Mouse (Mus musculus) kidney, postnatal 36 days (tissue): ENCODE results near the gene Zkscan2.
A peak's percentile ranks its signal among the peaks of the same experiment; 100 is the strongest.

Source experiments
- DNase-seq, 2 experiments: peaks; one replicate each; pipeline ENCODE4 v3.0.0; 2021 to 2022; ENCODE audit warnings: mixed read lengths in 2 of 2

The Zkscan2 gene

GRCm38 (mm10) chr7:123500239-123501219 lies at the start of gene Zkscan2:
Zkscan2 (minus strand) TSS chr7:123500449.
- DNase-seq: peak; percentile 45 to 79

DNA sequence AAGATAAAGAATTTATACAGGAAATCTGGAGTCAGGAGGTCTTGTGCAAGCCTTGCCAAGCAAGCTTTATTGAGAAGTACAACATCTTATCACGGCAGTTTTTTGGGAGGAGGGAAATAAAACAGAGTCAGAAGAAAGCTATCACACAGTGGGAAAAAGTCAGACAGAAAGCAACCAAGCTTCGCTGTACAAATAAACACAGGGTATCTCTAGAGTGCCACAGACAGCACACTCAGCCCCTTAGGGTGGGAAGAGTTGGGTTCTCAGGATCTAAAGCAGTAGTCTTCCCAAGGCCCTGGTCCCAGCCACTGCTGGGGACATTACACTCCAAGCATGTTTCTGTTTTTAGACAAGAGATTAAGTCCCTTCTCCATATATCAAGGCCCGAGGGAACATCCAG lies 28.9 kb upstream of the Zkscan2 start:
- DNase-seq: no peak

GRCm38 (mm10) chr7:123525761-123526160 lies 25.5 kb upstream of the Zkscan2 start:
- no peak for DNase-seq

DNA sequence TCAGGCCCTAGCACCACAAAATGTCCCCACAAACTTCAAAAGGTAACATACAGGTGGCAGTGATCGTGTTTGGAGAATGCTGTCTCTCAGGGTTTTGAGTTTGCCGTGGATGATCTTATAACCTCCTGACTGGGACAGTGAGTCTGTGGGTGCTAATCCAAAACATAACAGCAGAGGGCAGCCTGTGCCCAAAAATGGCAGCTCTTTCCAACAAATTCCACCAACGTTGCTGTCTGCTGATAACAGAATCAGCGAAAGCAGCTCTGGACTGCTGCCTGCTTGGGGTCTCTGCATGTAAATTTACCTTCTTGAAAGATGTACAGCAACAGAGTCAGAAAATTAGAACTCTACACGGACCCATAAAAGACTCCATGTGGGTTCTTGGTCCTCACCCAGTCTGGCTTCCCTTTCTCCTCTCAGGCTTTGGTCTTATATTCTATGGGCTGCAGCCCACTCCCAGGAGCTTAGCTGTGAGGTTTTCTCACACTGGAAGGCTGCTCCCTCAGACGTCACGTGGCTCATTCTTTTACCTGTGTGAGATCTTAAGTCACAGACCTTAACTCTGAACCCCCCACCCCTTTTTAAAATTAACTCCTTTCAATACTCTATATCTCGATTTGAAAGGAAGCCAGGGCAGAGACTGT lies 24.1 kb upstream of the Zkscan2 start:
- peak; percentile 55 to 87 for DNase-seq

DNA sequence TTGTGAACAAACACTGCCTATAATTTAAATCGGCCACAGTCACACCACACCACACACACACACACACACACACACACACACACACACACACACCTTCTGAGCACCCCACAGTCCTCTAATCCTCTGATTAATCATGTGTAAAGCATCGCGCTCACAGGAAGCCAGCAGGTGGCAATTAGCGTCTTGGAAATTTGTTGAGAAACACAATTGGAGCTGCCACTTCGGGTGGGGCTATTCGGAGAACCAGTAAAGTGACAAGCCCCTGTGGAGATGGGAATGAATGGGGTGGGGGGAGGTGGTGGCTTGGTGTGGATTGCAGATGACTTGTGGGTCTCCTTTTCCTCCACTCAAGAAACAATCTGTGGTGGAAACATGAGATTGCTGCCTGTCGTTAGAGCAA lies 7.7 kb upstream of the Zkscan2 start:
- DNase-seq: no peak

GRCm38 (mm10) chr7:123503358-123503757 lies 3.1 kb upstream of the Zkscan2 start:
- peak; percentile 40 to 82 for DNase-seq

GRCm38 (mm10) chr7:123499481-123500238 lies 589 bp downstream of the Zkscan2 start:
- DNase-seq: no peak

- DNase-seq: peak in 1 of 2 experiments; percentile 7
Measured at GRCm38 (mm10) chr7:123487703-123488102, 12.5 kb downstream of the Zkscan2 start.

- DNase-seq: no peak
Measured at GRCm38 (mm10) chr7:123467961-123468360, 32.3 kb downstream of the Zkscan2 start.

GRCm38 (mm10) chr7:123465692-123466387 lies 34.4 kb downstream of the Zkscan2 start:
- peak; percentile 71 to 88 for DNase-seq

DNA sequence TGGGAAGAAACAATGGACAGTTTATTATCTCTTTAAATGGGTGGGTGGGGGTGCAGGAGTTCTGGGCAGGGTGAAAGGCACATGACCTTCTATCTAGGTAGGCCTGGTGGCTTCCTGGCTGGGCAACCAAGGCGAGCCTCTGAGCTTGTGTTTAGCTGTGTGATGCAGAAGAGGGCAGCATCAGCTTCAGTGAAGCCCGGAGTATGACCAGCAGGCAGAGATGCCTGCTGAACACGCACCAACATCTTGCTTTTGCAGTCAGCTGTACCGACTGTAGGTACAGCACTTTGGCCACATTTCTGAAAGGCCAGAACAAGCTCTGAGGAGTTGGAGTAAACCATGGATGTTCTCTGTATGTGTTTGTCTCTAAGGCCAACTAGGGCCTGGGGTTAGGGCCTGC lies 36.7 kb downstream of the Zkscan2 start:
- DNase-seq: no peak

DNA sequence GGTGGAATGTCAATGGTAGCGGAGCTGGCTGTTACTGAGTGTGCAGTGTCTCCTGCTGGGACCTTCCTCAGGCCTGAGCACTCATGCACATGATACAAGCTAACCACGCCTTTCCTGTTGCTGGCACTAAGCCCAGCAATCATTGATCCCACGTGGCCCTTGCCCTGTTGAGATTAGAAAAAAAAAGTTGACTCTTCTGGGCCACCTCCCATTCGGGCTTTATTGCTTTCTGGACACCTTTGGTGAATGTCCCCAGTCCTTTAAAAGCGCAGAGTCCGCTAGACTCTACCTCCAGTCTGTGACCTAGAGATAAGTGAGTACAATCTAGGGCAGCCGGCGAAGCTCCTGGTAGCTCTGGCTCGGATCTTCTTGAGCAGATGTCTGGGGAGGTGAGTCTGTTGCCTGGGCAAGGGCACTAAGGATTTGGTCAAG lies 38.2 kb downstream of the Zkscan2 start, which contains the start of gene Aqp8:
Gene Aqp8 (plus strand): TSS at position 222 of the 432 bp plus-strand sequence.
- peak; percentile 83 for DNase-seq

- DNase-seq: no peak
Measured at GRCm38 (mm10) chr7:123461316-123461715, 38.9 kb downstream of the Zkscan2 start.

GRCm38 (mm10) chr7:123459247-123459646 lies 41.0 kb downstream of the Zkscan2 start:
- no peak for DNase-seq

- no peak for DNase-seq
Measured at GRCm38 (mm10) chr7:123458309-123458708, 41.9 kb downstream of the Zkscan2 start.

GRCm38 (mm10) chr7:123455088-123455487 lies 45.2 kb downstream of the Zkscan2 start:
- no peak for DNase-seq

DNA sequence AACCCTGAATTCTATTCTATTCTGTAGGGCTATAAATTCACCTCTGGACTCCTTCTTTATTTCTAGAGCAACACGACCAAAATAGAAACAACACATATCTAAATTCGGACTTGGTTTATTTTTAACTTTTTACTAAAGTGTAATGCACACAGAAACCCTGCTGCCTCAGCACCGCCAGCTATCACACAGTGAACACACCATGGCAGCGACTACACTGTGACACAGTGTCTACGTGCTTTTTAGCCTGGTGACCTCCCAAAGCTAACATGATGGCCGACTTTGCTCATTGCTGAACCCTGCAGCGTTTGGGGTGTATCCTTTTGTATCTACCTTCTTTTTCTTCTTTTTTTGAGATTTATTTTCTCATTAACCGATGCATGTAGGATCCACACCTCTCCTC lies 47.2 kb downstream of the Zkscan2 start:
- DNase-seq: no peak

DNA sequence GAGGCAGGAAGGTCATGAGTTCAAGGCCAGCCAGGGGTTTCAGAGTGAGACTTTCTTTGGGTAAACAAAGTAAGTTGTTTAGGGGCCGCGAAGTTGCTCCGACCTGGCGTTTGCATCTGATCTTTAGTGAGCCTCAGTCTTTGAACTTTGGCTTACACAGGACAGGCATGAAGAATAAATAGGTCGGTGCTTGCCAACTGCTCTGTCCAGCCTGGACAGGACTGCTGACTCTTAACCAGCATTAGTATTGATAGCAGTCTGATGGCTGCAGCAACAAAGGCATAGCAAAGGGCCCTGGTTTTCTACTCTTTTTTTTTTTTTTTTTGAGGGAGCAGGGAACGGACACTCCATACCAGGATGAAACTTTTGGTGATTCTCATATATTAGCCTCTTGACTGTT lies 47.7 kb downstream of the Zkscan2 start:
- DNase-seq: peak; percentile 49 to 68

DNA sequence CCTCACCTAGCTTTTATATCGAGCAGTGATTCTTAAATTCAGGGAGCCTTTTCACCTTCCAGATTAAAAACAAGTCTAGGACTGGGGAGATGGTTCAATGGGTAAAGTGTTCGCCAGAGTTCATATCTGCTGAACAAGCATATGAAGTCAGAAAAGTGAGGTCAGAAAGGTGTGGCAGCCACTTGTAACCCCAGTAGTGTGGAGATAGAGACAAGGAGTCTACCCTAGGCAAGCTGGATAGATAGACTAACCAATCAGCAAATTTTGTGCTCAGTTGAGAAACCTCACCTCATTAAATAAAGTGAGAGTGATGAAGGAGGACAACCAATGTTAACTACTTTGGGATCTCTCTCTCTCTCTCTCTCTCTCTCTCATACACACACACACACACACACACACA lies 49.7 kb downstream of the Zkscan2 start:
- no peak for DNase-seq

DNA sequence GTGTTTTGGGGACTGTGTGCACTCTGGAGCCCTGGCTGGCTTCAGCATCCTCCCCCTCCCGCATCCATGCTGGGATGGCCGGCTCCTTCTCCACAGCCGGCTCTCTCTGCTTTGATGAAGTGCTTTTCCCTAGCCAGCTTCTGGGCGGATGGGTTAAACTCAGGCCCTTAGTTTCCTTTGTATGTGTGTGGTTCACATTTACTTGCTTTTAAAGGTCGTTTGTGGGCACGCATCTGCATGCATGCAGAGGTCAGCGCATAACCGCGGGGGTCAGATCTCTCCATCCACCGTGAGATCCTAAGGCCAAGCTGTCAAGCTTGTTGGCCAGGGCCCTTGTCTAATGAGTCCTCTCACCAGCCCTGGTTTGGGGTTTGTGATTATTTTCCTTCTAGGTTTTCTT lies 50.6 kb downstream of the Zkscan2 start:
- DNase-seq: no peak

GRCm38 (mm10) chr7:123448794-123449193 lies 51.5 kb downstream of the Zkscan2 start:
- DNase-seq: no peak

GRCm38 (mm10) chr7:123442079-123442478 lies 58.2 kb downstream of the Zkscan2 start:
- DNase-seq: no peak
